Mouse (Mus musculus): ENCODE measurements around the gene Cmtm1.
A peak's percentile ranks its signal among the peaks of the same experiment; 100 is the strongest.
"Not testable (repeated sequence)": the region's sequence is repeated elsewhere in the genome, so short reads cannot be mapped to it uniquely, and the experiment has no call there.

Gene Cmtm1

GRCm38 (mm10) chr8:104309441-104310155 lies at the start of gene Cmtm1, which contains the start of gene Gm45711:
Gene Cmtm1, minus strand, starts transcription at chr8:104310145.
Gene Gm45711, minus strand, starts transcription at chr8:104310081.
- peak; percentile 20 for DNase-seq (ENCODE audit: low read depth, low spot score)

- DNase-seq (ENCODE audit: low read depth, low spot score): no peak
Observed at GRCm38 (mm10) chr8:104358637-104359036, 48.7 kb upstream of the Cmtm1 start.

DNA sequence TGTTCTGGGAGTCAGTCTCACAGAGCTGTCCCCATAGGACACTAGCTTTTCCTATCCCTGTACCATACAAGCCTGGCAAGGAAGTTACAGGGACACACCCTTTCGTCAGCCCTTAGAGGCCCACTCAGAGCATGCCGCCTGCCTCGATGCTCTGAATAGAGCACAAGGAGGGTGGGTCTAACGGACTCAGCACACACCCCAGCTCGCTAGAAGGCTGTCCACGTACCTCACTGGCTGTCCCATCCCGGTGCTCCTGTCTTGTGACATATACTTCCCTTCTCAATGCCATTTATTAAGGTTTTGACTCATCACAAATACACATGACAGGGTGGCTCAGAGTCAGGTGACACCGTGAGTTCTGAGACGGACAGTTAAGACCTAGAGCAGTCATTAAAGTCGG lies 44.6 kb upstream of the Cmtm1 start:
- no peak for DNase-seq (ENCODE audit: low read depth, low spot score)

- no peak for DNase-seq (ENCODE audit: low read depth, low spot score)
Observed at GRCm38 (mm10) chr8:104353186-104353585, 43.2 kb upstream of the Cmtm1 start.

DNA sequence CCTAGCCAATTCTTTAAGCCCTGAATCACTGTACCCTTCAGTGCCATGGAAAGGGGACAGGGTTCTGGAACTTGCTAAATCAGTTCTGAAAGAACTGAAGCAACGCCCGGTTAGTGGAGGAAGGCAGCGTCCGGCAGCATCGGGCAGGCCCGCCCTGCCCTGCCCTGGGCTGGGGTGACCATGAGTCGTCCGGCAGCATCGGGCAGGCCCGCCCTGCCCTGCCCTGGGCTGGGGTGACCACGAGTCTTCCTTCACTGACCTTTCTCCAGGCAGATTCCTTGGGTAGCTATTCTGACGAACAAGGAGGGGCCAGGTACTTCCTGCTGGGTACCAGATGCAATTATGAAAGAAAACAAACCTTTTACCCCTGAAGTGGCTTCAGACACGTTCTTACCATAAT lies 40.1 kb upstream of the Cmtm1 start:
- no peak for DNase-seq (ENCODE audit: low read depth, low spot score)

DNA sequence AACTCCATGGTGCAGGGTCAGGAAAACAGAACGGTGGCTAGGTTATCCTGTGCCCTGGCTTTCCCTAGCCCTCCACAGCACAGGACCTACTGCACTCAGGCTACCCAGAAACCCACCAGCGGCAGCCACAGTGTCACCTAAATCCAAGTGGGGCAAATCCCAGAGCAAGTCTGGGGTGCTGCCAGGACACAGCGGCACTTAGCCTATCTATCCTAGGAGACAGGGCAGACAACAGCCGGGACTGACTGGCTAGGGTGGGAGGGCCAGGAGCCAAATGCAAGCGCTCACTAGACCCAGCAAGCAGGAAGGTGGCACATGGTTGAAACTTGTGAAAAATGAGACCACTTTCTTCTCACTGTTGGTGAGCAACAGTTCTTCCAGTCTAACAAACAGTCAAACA lies 39.0 kb upstream of the Cmtm1 start:
- DNase-seq (ENCODE audit: low read depth, low spot score): no peak

GRCm38 (mm10) chr8:104346706-104347105 lies 36.8 kb upstream of the Cmtm1 start:
- no peak for DNase-seq (ENCODE audit: low read depth, low spot score)

DNA sequence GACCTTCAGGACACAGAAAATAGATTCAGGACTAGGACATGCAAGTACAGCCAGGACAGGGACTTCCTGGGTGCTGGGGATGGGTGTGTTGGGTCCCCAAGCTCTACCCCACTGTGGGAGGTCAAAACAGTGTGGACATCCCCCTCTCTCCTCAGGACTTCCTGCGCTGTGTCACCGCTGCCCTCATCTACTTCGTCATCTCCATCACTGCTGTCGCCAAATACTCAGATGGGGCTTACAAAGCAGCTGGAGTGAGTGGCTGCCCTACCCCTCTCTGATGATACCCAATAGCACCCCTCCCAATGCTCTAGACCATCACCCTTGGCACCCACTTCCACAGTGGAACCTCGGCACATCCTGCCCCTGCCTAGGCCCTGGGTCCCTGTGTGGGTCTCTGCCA lies 34.7 kb upstream of the Cmtm1 start:
- DNase-seq (ENCODE audit: low read depth, low spot score): no peak

DNA sequence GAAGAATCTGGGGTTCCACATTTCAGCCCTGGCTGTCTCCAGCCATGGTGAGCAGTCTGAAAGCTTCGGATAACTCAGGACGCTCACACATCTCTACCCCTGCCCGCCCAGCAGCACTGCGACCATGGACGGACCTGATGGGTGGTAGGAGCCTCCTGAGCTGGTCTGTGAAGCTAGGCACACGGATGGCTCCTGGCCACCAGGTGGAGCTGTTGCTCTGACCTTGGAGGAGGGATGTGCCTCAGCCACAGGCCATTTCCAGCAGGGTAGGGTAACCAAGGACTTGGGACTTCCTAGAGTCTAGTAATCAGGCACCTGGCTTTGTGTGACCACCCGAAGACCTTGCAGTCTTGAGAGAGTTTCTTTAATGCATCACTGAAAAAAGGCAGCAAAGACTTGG lies 34.0 kb upstream of the Cmtm1 start:
- DNase-seq (ENCODE audit: low read depth, low spot score): peak; percentile 95

GRCm38 (mm10) chr8:104342426-104342825 lies 32.5 kb upstream of the Cmtm1 start:
- no peak for DNase-seq (ENCODE audit: low read depth, low spot score)

DNA sequence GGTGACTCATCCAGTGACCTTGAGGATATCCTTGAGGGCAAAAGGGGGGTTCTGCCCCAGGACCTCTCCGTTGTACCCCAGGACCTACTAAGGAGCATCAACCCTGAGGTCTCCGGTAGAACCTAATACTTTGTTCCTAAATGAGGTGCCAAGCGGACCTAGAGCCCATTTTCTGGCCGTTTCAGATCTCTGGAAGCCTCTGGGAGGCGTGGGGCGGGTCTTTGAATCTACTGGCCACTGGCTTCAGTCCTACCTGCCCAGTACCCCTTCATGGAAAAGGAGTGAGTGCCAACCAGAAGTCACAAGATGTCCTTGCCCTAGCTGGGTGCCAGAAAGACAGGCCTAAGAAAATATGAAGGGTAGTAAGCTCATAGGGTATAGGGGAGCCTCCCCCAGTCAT lies 31.7 kb upstream of the Cmtm1 start:
- DNase-seq (ENCODE audit: low read depth, low spot score): no peak

DNA sequence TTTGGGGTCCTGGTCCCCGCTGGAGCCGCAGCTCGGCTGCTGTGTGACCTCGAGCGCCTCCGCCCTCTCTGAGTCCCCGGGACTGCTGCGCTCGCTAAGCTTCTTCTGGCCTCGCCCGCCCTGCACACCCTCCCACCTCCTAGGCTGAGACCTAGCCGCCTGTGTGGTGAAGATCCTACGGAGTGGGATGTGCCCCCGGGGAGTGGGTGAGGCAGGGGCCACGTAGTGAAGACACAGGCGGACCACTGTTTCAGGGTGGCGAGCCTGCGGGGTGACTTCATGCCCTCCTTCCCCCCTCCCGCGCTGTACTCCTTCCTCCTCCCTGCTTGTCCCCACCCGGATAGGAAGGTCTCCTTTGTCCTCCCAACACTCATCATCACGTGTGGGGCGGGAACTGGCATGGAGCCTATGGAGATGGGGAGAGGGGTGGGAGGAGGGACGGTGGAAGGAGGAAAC lies 31.2 kb upstream of the Cmtm1 start:
- peak; percentile 62 for DNase-seq (ENCODE audit: low read depth, low spot score)

- DNase-seq (ENCODE audit: low read depth, low spot score): peak; percentile 59
Observed at GRCm38 (mm10) chr8:104340233-104341105, 30.5 kb upstream of the Cmtm1 start.

- DNase-seq (ENCODE audit: low read depth, low spot score): no peak
Observed at GRCm38 (mm10) chr8:104339983-104340232, 30.0 kb upstream of the Cmtm1 start.

DNA sequence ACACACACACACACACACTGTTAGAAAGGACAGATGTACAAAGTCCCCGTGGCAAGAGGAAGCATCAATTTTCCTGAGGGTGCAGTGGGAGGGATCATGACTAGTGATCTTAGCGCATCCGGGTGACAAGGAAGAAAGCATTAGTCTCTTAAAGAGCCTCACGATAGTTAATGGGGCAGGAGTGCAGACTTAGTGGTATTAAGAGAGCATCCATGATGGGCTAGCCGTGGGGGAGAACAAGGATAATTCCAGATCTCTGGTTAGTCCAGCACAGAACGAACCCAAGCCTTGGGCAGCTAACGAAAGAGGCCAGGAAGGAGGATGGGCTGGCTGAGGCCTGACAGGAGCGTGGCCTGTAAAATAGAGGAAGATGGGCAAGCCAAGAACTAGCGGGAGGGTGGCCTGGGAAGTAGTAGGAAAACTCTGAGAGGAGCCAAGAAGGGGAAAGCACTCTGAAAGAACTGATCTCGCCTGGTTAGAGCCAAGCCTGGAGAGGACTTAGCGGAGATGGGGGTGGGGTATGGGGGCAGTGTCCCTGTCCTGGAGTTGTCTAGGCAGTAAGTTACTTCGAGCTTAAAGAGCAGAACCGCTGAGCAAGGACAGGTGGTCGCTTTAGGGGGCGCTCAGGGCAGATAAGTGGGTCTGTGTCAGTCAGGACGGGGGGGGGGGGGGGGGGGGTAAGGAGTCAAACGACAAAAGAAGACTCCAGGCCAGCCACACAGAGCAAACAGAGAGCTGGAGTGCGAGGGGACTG lies 29.5 kb upstream of the Cmtm1 start, which contains the start of gene Cmtm3:
Cmtm3 (plus strand) TSS at position 182 of the 754 bp plus-strand sequence.
- no peak for DNase-seq (ENCODE audit: low read depth, low spot score)

- DNase-seq (ENCODE audit: low read depth, low spot score): no peak
Observed at GRCm38 (mm10) chr8:104337890-104338289, 27.9 kb upstream of the Cmtm1 start.

GRCm38 (mm10) chr8:104336806-104337205 lies 26.9 kb upstream of the Cmtm1 start:
- DNase-seq (ENCODE audit: low read depth, low spot score): no peak

DNA sequence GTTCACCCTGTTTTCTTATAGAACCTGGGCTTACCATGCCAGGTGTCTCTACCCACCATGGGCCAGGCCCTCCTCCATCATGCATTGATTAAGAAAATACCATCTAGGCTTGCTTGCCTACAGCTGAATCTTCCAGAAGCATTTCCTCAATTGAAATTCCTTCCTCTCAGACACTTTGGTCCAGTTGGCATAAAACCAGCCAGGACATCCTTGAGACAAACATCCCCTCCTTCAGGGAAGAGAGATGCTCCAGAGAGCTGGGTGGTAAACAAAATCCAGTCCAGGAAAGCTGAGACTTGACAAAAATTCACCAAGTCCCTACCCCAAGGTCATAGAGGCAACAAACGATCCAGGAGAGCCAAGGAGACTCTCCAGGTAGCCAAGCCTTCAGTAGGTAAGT lies 24.3 kb upstream of the Cmtm1 start:
- no peak for DNase-seq (ENCODE audit: low read depth, low spot score)

GRCm38 (mm10) chr8:104333786-104334185 lies 23.8 kb upstream of the Cmtm1 start:
- DNase-seq (ENCODE audit: low read depth, low spot score): no peak

GRCm38 (mm10) chr8:104332665-104333631 lies 23.0 kb upstream of the Cmtm1 start:
- DNase-seq (ENCODE audit: low read depth, low spot score): no peak

DNA sequence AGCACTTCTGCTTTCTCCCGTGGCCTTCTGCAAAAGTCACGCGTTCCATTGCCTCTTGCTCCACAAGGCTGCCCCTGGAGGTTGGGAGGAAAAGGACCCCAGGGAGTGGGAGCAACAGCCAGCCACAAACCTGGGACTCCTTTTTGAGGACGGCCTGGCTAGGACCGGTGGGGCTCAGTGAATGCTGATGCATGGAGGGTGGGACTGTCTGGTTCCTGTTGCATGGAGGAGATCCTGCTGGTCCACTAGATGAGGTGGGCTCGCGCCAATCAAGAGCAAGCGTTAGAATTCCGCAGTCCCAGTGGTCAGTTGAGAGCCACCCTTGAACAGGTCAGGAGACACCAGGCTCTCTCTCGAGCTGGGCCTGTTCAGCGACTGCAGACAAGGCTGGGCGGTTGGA lies 12.0 kb upstream of the Cmtm1 start, which contains the start of gene Cmtm2b:
Cmtm2b (plus strand) TSS at position 301 of the 400 bp plus-strand sequence.
- not testable (repeated sequence) for DNase-seq (ENCODE audit: low read depth, low spot score)

All from brain, adult 2 months (tissue).